Mouse (Mus musculus): Measurements from ENCODE around the gene Ckb. TPM values are rescaled to one million over a fixed set of nuclear protein-coding genes. Genes with fewer than 3 reads are reported as not detected.
"Not testable (repeated sequence)": the region's sequence is repeated elsewhere in the genome, so short reads cannot be mapped to it uniquely, and the experiment has no call there.

Ckb gene
- 262 and 266 TPM in 2 replicates for polyA plus RNA-seq (2014; fragmentation: Nextera tagmentation; extraction: Ambion mirVana)

GRCm38 (mm10) chr12:111672176-111672575 is at the start of gene Ckb:
Ckb (minus strand) TSS chr12:111672338.
- Histone ChIP-seq H3K27ac (replicated peaks in 1 of 2; ENCODE audit: control insufficient read depth in 1 of 2, insufficient read depth in 1 of 2, low read depth in 2 of 2, low read length in 2 of 2) (peak within 1 kb of the TSS in 1 of 2 experiments; percentile 43; a peak in 2 of 4 replicates), H3K9me3 (ENCODE audit: control insufficient read depth, low read length) (no peaks in the 10 kb centered on the region), H3K27me3 (ENCODE audit: control insufficient read depth, insufficient read depth, low read length) (no peaks in the 10 kb centered on the region), H3K9ac (ENCODE audit: low read length) (peak within 1 kb of the TSS; percentile 81), H3K4me1 (ENCODE audit: control insufficient read depth in 2 of 2, insufficient read depth in 2 of 2, low read length in 2 of 2) (peaks cover 23 to 48% of the 10 kb centered on the region in 2 experiments), H3K36me3 (ENCODE audit: control insufficient read depth, insufficient read depth, low read length) (peaks cover 6% of the 10 kb centered on the region; the same call in 1 of the 2 replicates), H3K4me3 (ENCODE audit: control insufficient read depth in 1 of 2, insufficient read depth in 1 of 2, low read depth in 1 of 2, low read length in 2 of 2) (peak within 1 kb of the TSS; percentile 54 to 69), H3K4me2 (ENCODE audit: low read length) (peak within 1 kb of the TSS; percentile 99)
- ATAC-seq (ENCODE audit: insufficient number of reproducible peaks, insufficient read depth, low FRiP score, low read depth) = peak; percentile 35; the same call in 1 of the 2 replicates
- WGBS = 0% methylated on average over 31 of the region's 31 CpGs

DNA sequence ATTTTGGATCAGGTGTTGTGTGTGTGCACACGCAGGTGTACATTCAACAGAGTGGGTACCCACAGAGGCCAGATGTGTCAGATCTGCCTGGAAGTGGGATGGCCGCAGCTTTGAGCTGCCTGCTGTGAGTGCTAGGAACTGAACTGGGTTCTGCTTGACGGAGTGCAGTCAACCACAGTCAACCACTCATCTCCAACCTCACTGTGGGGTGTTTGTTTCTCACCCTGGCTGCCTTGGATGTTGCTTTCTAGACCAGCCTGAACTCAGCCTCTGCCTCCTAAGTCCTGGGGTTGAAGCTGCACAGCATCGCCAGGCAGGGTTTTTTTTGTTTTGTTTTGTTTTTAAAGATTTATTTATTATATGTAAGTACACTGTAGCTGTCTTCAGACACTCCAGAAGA is 48.1 kb upstream of the Ckb start:
- no peak overlapping the region for H3K4me3 ChIP-seq (ENCODE audit: control insufficient read depth in 1 of 2, insufficient read depth in 1 of 2, low read depth in 1 of 2, low read length in 2 of 2)
- H3K27ac ChIP-seq (replicated peaks in 1 of 2; ENCODE audit: control insufficient read depth in 1 of 2, insufficient read depth in 1 of 2, low read depth in 2 of 2, low read length in 2 of 2) = no peak overlapping the region
- no peaks in the 10 kb centered on the region for H3K27me3 ChIP-seq (ENCODE audit: control insufficient read depth, insufficient read depth, low read length)
- no peak for ATAC-seq (ENCODE audit: insufficient number of reproducible peaks, insufficient read depth, low FRiP score, low read depth)
- peaks cover 17% of the 10 kb centered on the region for H3K36me3 ChIP-seq (ENCODE audit: control insufficient read depth, insufficient read depth, low read length)
- no peak overlapping the region for H3K4me2 ChIP-seq (ENCODE audit: low read length)
- H3K9me3 ChIP-seq (ENCODE audit: control insufficient read depth, low read length) = no peaks in the 10 kb centered on the region
- WGBS = 83% methylated on average over 4 of the region's 4 CpGs
- H3K9ac ChIP-seq (ENCODE audit: low read length) = no peak overlapping the region
- H3K4me1 ChIP-seq (ENCODE audit: control insufficient read depth in 2 of 2, insufficient read depth in 2 of 2, low read length in 2 of 2) = no peaks in the 10 kb centered on the region; a peak in 1 of 4 replicates

DNA sequence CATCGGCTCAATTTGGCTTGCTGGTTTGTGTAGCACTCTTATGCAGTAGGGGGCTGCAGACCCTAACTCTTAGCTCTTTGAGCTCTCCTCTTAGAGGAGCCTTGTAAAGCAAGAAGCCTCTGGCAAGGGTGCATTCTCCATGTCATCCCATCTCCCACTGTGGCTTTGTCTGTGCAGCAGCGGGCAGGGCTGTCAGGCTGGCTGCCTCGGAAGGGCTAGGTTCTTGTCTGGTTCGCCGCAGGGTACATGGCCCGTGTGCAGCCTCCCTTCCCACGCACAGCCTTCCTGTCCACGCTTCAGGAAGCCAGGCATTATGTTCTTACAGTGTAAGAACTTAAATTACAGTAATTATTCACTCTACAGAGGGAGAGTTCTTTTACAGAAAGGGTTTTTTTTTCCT is 46.5 kb upstream of the Ckb start:
- Histone ChIP-seq H3K4me2 (ENCODE audit: low read length) (no peak overlapping the region), H3K4me1 (ENCODE audit: control insufficient read depth in 2 of 2, insufficient read depth in 2 of 2, low read length in 2 of 2) (peaks cover 0 to 4% of the 10 kb centered on the region in 2 experiments; a peak in 1 of 4 replicates), H3K36me3 (ENCODE audit: control insufficient read depth, insufficient read depth, low read length) (peaks cover 7% of the 10 kb centered on the region), H3K27ac (replicated peaks in 1 of 2; ENCODE audit: control insufficient read depth in 1 of 2, insufficient read depth in 1 of 2, low read depth in 2 of 2, low read length in 2 of 2) (no peak overlapping the region), H3K9ac (ENCODE audit: low read length) (no peak overlapping the region), H3K27me3 (ENCODE audit: control insufficient read depth, insufficient read depth, low read length) (no peaks in the 10 kb centered on the region), H3K4me3 (ENCODE audit: control insufficient read depth in 1 of 2, insufficient read depth in 1 of 2, low read depth in 1 of 2, low read length in 2 of 2) (no peak overlapping the region), H3K9me3 (ENCODE audit: control insufficient read depth, low read length) (no peaks in the 10 kb centered on the region)
- 60% methylated on average over 8 of the region's 8 CpGs for WGBS
- ATAC-seq (ENCODE audit: insufficient number of reproducible peaks, insufficient read depth, low FRiP score, low read depth) = no peak

DNA sequence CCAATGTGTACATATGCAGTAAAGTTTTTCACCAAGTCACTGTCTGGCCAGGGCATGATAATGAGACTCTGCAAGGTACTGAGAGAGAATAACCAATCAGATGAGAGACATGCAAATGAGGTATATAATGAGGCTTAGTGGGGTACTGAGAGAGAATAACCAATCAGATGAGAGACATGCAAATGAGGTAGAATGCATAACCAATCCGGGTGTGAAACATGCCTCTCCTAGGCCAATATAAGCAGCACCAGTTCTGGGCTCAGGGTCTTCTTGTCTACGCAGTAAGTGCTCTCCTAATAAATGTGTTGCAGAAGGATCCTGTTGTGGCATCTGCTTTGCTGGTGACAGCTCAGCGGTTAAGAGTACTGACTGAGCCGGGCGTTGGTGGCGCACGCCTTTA is 44.4 kb upstream of the Ckb start:
- ATAC-seq (ENCODE audit: insufficient number of reproducible peaks, insufficient read depth, low FRiP score, low read depth) = no peak
- Histone ChIP-seq H3K4me1 (ENCODE audit: control insufficient read depth in 2 of 2, insufficient read depth in 2 of 2, low read length in 2 of 2) (peaks cover 4 to 12% of the 10 kb centered on the region in 2 experiments; a peak in 3 of 4 replicates), H3K9me3 (ENCODE audit: control insufficient read depth, low read length) (no peaks in the 10 kb centered on the region), H3K4me3 (ENCODE audit: control insufficient read depth in 1 of 2, insufficient read depth in 1 of 2, low read depth in 1 of 2, low read length in 2 of 2) (no peak overlapping the region), H3K36me3 (ENCODE audit: control insufficient read depth, insufficient read depth, low read length) (0 out of 2 replicates have a peak, but pooled peaks cover 4% of the 10 kb centered on the region), H3K27ac (replicated peaks in 1 of 2; ENCODE audit: control insufficient read depth in 1 of 2, insufficient read depth in 1 of 2, low read depth in 2 of 2, low read length in 2 of 2) (no peak overlapping the region), H3K27me3 (ENCODE audit: control insufficient read depth, insufficient read depth, low read length) (no peaks in the 10 kb centered on the region), H3K4me2 (ENCODE audit: low read length) (no peak overlapping the region), H3K9ac (ENCODE audit: low read length) (no peak overlapping the region)
- WGBS = 97% methylated on average over 7 of the region's 7 CpGs

DNA sequence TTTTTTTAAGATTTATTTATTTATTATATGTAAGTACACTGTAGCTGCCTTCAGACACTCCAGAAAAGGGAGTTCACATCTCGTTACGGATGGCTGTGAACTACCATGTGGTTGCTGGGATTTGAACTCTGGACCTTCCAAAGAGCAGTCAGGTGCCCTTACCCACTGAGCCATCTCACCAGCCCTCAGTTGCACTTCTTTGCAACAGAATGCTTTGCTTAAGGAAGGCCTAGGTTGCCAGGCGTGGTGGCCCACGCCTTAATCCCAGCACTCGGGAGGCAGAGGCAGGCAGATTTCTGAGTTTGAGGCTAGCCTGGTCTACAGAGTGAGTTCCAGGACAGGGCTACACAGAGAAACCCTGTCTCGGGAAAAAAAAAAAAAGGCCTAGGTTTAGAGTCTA is 41.7 kb upstream of the Ckb start:
- H3K9me3 ChIP-seq (ENCODE audit: control insufficient read depth, low read length); ATAC-seq (ENCODE audit: insufficient number of reproducible peaks, insufficient read depth, low FRiP score, low read depth); H3K27ac ChIP-seq (replicated peaks in 1 of 2; ENCODE audit: control insufficient read depth in 1 of 2, insufficient read depth in 1 of 2, low read depth in 2 of 2, low read length in 2 of 2); H3K27me3 ChIP-seq (ENCODE audit: control insufficient read depth, insufficient read depth, low read length): not testable (repeated sequence)
- peak overlapping the region; percentile 87 for H3K4me2 ChIP-seq (ENCODE audit: low read length)
- peak overlapping the region in 1 of 2 experiments; percentile 95; a peak in 2 of 4 replicates for H3K4me3 ChIP-seq (ENCODE audit: control insufficient read depth in 1 of 2, insufficient read depth in 1 of 2, low read depth in 1 of 2, low read length in 2 of 2)
- peaks cover 6 to 24% of the 10 kb centered on the region in 2 experiments; a peak in 3 of 4 replicates for H3K4me1 ChIP-seq (ENCODE audit: control insufficient read depth in 2 of 2, insufficient read depth in 2 of 2, low read length in 2 of 2)
- H3K36me3 ChIP-seq (ENCODE audit: control insufficient read depth, insufficient read depth, low read length) = peaks cover 29% of the 10 kb centered on the region
- H3K9ac ChIP-seq (ENCODE audit: low read length) = peak overlapping the region; percentile 96
- WGBS = 64% methylated on average over 6 of the region's 6 CpGs

DNA sequence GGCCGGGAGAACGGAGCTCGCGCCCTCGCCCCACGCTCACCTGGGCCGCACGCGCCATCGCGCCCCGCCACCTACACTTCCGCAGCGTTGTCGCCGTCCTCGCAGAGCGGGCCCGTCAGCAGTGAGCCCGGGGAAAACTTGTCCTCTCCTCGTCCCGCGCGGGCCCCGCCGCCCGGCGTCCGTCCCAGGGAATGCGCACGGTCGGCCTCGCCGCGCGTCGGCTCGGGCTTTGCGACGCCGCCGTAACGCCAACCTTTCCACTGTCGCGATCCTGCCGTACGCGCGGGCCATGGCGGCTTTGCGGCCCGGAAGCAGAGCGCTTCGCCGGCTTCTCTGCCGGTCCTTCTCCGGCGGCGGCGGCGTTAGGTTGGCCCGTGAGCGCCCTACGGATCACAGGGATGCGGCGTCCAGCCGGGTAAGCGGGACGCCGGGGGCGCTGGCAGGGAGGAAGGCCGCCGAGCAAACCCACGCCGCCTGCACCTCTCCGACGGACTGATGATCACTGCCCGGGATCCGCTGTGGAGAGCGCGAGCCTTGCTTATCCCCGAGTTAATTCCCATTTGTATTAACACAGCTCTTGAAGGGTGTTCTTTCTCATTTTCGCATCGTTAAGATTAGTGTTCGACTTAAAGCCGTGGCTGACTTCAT is 41.0 kb upstream of the Ckb start, which contains the start of the genes Bag5 and Apopt1:
TSS of gene Bag5 (minus strand) at position 254 of the 648 bp plus-strand sequence.
TSS of gene Apopt1 (plus strand) at position 258 of the 648 bp plus-strand sequence.
- Histone ChIP-seq H3K9me3 (ENCODE audit: control insufficient read depth, low read length) (no peaks in the 10 kb centered on the region), H3K9ac (ENCODE audit: low read length) (peak within 1 kb of the TSS; percentile 96), H3K36me3 (ENCODE audit: control insufficient read depth, insufficient read depth, low read length) (peaks cover 34% of the 10 kb centered on the region), H3K4me1 (ENCODE audit: control insufficient read depth in 2 of 2, insufficient read depth in 2 of 2, low read length in 2 of 2) (peaks cover 6 to 26% of the 10 kb centered on the region in 2 experiments; a peak in 3 of 4 replicates), H3K27me3 (ENCODE audit: control insufficient read depth, insufficient read depth, low read length) (no peaks in the 10 kb centered on the region), H3K27ac (replicated peaks in 1 of 2; ENCODE audit: control insufficient read depth in 1 of 2, insufficient read depth in 1 of 2, low read depth in 2 of 2, low read length in 2 of 2) (peak within 1 kb of the TSS; percentile 53 to 80; a peak in 3 of 4 replicates), H3K4me2 (ENCODE audit: low read length) (peak within 1 kb of the TSS; percentile 87), H3K4me3 (ENCODE audit: control insufficient read depth in 1 of 2, insufficient read depth in 1 of 2, low read depth in 1 of 2, low read length in 2 of 2) (peak within 1 kb of the TSS; percentile 95 to 96)
- peak; percentile 85 for ATAC-seq (ENCODE audit: insufficient number of reproducible peaks, insufficient read depth, low FRiP score, low read depth)
- WGBS = under 1% methylated on average over 78 of the region's 86 CpGs

GRCm38 (mm10) chr12:111712476-111712875 is 40.3 kb upstream of the Ckb start:
- WGBS = under 1% methylated on average over 32 of the region's 33 CpGs
- Histone ChIP-seq H3K4me3 (ENCODE audit: control insufficient read depth in 1 of 2, insufficient read depth in 1 of 2, low read depth in 1 of 2, low read length in 2 of 2) (peak overlapping the region; percentile 95 to 96), H3K36me3 (ENCODE audit: control insufficient read depth, insufficient read depth, low read length) (peaks cover 40% of the 10 kb centered on the region), H3K9me3 (ENCODE audit: control insufficient read depth, low read length) (no peaks in the 10 kb centered on the region), H3K4me1 (ENCODE audit: control insufficient read depth in 2 of 2, insufficient read depth in 2 of 2, low read length in 2 of 2) (peaks cover 8 to 31% of the 10 kb centered on the region in 2 experiments), H3K9ac (ENCODE audit: low read length) (peak overlapping the region; percentile 96), H3K4me2 (ENCODE audit: low read length) (peak overlapping the region; percentile 87), H3K27ac (replicated peaks in 1 of 2; ENCODE audit: control insufficient read depth in 1 of 2, insufficient read depth in 1 of 2, low read depth in 2 of 2, low read length in 2 of 2) (peak overlapping the region; percentile 53 to 80; a peak in 3 of 4 replicates), H3K27me3 (ENCODE audit: control insufficient read depth, insufficient read depth, low read length) (no peaks in the 10 kb centered on the region)
- ATAC-seq (ENCODE audit: insufficient number of reproducible peaks, insufficient read depth, low FRiP score, low read depth) = 0 out of 2 replicates have a peak, but pooled peaks have one; percentile 2

Data from heart, embryonic 14.5 days (tissue).